Mouse (Mus musculus) liver, postnatal 0 days (tissue): ENCODE results near the gene Nop2. TPM values are rescaled to one million over a fixed set of nuclear protein-coding genes. Genes with fewer than 3 reads are reported as not detected.
A peak's percentile ranks its signal among the peaks of the same experiment; 100 is the strongest.

Experiments used
- ATAC-seq: fragments of 200-750 bp; cut with Nextera tagmentation; 2 replicates; pipeline ENCODE4 v1.8.0; 2017; ENCODE audit warnings: mild to moderate bottlenecking, moderate library complexity
- DNase-seq: peaks from one replicate; pipeline ENCODE4 v3.0.0-alpha.2; 2016
- H3K27ac ChIP-seq: fragments of 300-500 bp; sonication (generic); 2 replicates; pipeline ENCODE4 v1.5.1; 2014; ENCODE audit warnings: antibody characterized with exemption, moderate library complexity, mild to moderate bottlenecking, low read depth
- H3K27me3 ChIP-seq: fragments of 300-500 bp; sonication (generic); 2 replicates; pipeline ENCODE4 v1.6.1; 2014; ENCODE audit warnings: low read length, control low read depth, mixed read lengths; ENCODE audit not compliant: insufficient read depth
- H3K36me3 ChIP-seq: fragments of 300-500 bp; sonication (generic); replicated peaks from 2 replicates; pipeline ENCODE4 v1.6.1; 2014; ENCODE audit warnings: mild to moderate bottlenecking, control low read depth, low read length, moderate library complexity, mixed read lengths; ENCODE audit not compliant: insufficient read depth
- H3K4me1 ChIP-seq: fragments of 300-500 bp; sonication (generic); 2 replicates; pipeline ENCODE4 v1.6.1; 2014; ENCODE audit warnings: antibody characterized with exemption, mild to moderate bottlenecking, control low read depth; ENCODE audit not compliant: insufficient read depth
- H3K4me2 ChIP-seq: fragments of 300-500 bp; sonication (generic); 2 replicates; pipeline ENCODE4 v1.6.1; 2014; ENCODE audit warnings: low read depth, mild to moderate bottlenecking, low read length, moderate library complexity, mixed read lengths
- H3K4me3 ChIP-seq: fragments of 300-500 bp; sonication (generic); 2 replicates; pipeline ENCODE4 v1.5.1; 2014; ENCODE audit warnings: low read depth, low read length
- H3K9ac ChIP-seq: fragments of 300-500 bp; sonication (generic); replicated peaks from 2 replicates; pipeline ENCODE4 v1.6.1; 2014; ENCODE audit warnings: mild to moderate bottlenecking, moderate library complexity
- H3K9me3 ChIP-seq: fragments of 300-500 bp; sonication (generic); 2 replicates; pipeline ENCODE4 v1.6.1; 2016; ENCODE audit warnings: mild to moderate bottlenecking, control low read depth, low read length, mixed read lengths
- CTCF ChIP-seq: sonication (generic); IDR thresholded peaks from 2 replicates; pipeline ENCODE4 v1.5.1; 2016; ENCODE audit warnings: antibody characterized with exemption, low read depth
- EP300 ChIP-seq: IDR thresholded peaks from 2 replicates; pipeline ENCODE4 v1.6.1; 2016; ENCODE audit warnings: antibody characterized with exemption, low read depth, mild to moderate bottlenecking
- WGBS: fragments of 180-500 bp; shearing (Covaris S2); extraction: QIAGEN DNeasy Blood & Tissue Kit; methylation state at CpG from one replicate; pipeline ENCODE4 v1.1.7; 2014; ENCODE audit not compliant: insufficient replicate concordance; 5-methylcytosine and 5-hydroxymethylcytosine counted together
- polyA plus RNA-seq: library from polyadenylated mRNA; unstranded; fragments of >200 nt; fragmentation: Nextera tagmentation; extraction: Ambion mirVana; gene quantifications from 2 replicates; pipeline ENCODE4 v1.2.1, GENCODE M21; 2015

Gene Nop2
- polyA plus RNA-seq, 1 experiment from 2014 or later: 23.2 TPM

GRCm38 (mm10) chr6:125168086-125168485, 36.4 kb downstream of the Nop2 start:
- Histone ChIP-seq H3K27ac (peak overlapping the region; percentile 44; the same call in 1 of the 2 replicates), H3K9me3 (no peaks in the 10 kb centered on the region), H3K9ac (no peak overlapping the region), H3K4me2 (no peak overlapping the region), H3K27me3 (no peaks in the 10 kb centered on the region), H3K4me1 (peaks cover 39% of the 10 kb centered on the region), H3K4me3 (no peak overlapping the region), H3K36me3 (peaks cover 69% of the 10 kb centered on the region)
- WGBS: 92% methylated on average over 14 of the region's 14 CpGs
- TF ChIP-seq CTCF: no peak
- no peak for TF ChIP-seq EP300
- no peak for DNase-seq
- no peak for ATAC-seq

DNA sequence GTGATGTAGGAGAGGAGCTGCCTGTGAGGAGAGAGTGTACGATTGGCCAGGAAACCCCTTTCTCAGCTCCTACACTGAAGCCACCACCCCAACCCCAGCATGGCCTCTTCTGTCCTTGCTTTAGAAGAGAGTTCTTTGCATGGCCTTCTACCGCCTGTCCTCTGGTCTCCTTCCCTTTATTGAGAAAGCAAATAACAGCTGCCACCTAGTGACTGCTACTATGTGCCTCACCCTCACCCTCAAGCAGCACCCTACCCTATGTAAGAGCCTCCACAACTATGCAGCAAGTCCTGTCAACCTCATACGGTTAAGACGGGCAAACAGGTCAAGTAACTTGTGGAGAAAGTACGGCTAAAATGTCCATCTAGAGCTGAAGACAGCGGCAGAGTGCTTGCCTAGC, 38.5 kb downstream of the Nop2 start:
- no peaks in the 10 kb centered on the region for H3K27me3 ChIP-seq
- no peak overlapping the region for H3K4me3 ChIP-seq
- H3K4me2 ChIP-seq: no peak overlapping the region
- peaks cover 77% of the 10 kb centered on the region for H3K36me3 ChIP-seq
- H3K9me3 ChIP-seq: no peaks in the 10 kb centered on the region
- peaks cover 31% of the 10 kb centered on the region for H3K4me1 ChIP-seq
- H3K9ac ChIP-seq: no peak overlapping the region
- WGBS: 81% methylated on average over 6 of the region's 6 CpGs
- TF ChIP-seq CTCF (peak; percentile 47), EP300 (no peak)
- no peak for DNase-seq
- ATAC-seq: no peak
- H3K27ac ChIP-seq: no peak overlapping the region

GRCm38 (mm10) chr6:125172474-125172873, 40.8 kb downstream of the Nop2 start:
- Histone ChIP-seq H3K4me2 (no peak overlapping the region), H3K4me1 (peaks cover 19% of the 10 kb centered on the region), H3K36me3 (peaks cover 96% of the 10 kb centered on the region), H3K4me3 (no peak overlapping the region), H3K27ac (peak overlapping the region; percentile 78), H3K27me3 (no peaks in the 10 kb centered on the region), H3K9me3 (no peaks in the 10 kb centered on the region), H3K9ac (no peak overlapping the region)
- TF ChIP-seq EP300 (peak; percentile 56; the same call in 1 of the 2 replicates), CTCF (no peak)
- DNase-seq: peak; percentile 50
- WGBS: 64% methylated on average over 2 of the region's 2 CpGs
- ATAC-seq: peak; percentile 80

- Histone ChIP-seq H3K36me3 (peaks cover 96% of the 10 kb centered on the region), H3K27ac (peak overlapping the region; percentile 78), H3K4me2 (no peak overlapping the region), H3K4me1 (peaks cover 12% of the 10 kb centered on the region), H3K27me3 (no peaks in the 10 kb centered on the region), H3K4me3 (no peak overlapping the region), H3K9me3 (no peaks in the 10 kb centered on the region), H3K9ac (no peak overlapping the region)
- TF ChIP-seq CTCF: no peak
- TF ChIP-seq EP300: no peak
- ATAC-seq: no peak
- no peak for DNase-seq
- 90% methylated on average over 7 of the region's 7 CpGs for WGBS
Observed at GRCm38 (mm10) chr6:125173256-125173655, 41.5 kb downstream of the Nop2 start.

GRCm38 (mm10) chr6:125175469-125175868, 43.8 kb downstream of the Nop2 start:
- H3K4me1 ChIP-seq: peaks cover 6% of the 10 kb centered on the region
- no peak overlapping the region for H3K9ac ChIP-seq
- peaks cover 92% of the 10 kb centered on the region for H3K36me3 ChIP-seq
- H3K27me3 ChIP-seq: no peaks in the 10 kb centered on the region
- no peak overlapping the region for H3K27ac ChIP-seq
- WGBS: 93% methylated on average over 5 of the region's 5 CpGs
- DNase-seq (no peak), ATAC-seq (no peak)
- H3K4me2 ChIP-seq: no peak overlapping the region
- no peaks in the 10 kb centered on the region for H3K9me3 ChIP-seq
- H3K4me3 ChIP-seq: no peak overlapping the region
- TF ChIP-seq EP300 (no peak), CTCF (no peak)

DNA sequence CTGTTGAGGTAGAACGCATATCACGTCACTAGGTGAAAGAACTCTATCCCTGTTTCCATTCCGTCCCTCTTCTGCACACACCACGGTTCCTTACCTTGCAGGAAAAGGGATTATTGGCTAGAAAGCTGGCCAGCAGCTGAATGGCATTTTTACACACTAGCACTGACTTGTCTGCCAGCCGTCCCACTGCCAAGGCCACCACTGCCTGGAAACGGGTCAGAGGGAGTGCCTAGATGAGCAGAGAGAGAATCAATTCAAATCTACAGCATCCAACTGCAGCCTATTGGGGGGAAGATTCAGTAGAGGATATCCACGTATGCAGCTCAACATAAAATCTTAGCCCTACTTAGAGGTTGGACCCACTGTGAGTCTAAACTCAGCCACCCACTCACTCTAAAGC, 47.9 kb downstream of the Nop2 start:
- DNase-seq (no peak), ATAC-seq (no peak)
- H3K27me3 ChIP-seq: no peaks in the 10 kb centered on the region
- H3K27ac ChIP-seq: no peak overlapping the region
- H3K9ac ChIP-seq: no peak overlapping the region
- H3K36me3 ChIP-seq: peaks cover 94% of the 10 kb centered on the region
- H3K4me2 ChIP-seq: no peak overlapping the region
- no peaks in the 10 kb centered on the region for H3K4me1 ChIP-seq
- H3K9me3 ChIP-seq: no peaks in the 10 kb centered on the region
- H3K4me3 ChIP-seq: no peak overlapping the region
- 92% methylated on average over 7 of the region's 7 CpGs for WGBS
- no peak for TF ChIP-seq EP300
- no peak for TF ChIP-seq CTCF

DNA sequence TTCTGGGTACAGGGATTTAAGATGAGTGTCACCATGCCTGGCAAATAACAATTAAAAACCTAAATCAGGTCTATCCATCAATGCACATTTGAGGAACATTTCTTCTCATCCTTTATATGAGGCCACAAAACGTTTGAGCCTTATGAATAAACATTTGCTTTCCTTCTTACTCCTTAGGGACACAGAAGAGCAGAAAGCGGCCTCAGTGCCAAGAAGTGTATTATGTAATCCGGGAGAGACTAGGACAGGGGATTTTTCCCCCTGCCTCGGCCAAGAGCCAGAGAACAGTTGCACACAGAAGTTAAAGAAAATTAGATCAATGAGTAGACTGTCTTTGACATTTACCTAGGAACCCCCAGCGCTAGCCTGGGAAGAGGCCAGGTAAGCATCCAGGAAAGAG, 50.4 kb downstream of the Nop2 start:
- 78% methylated on average over 5 of the region's 5 CpGs for WGBS
- no peak for DNase-seq
- no peaks in the 10 kb centered on the region for H3K27me3 ChIP-seq
- no peak overlapping the region for H3K27ac ChIP-seq
- H3K9ac ChIP-seq: no peak overlapping the region
- H3K4me3 ChIP-seq: no peak overlapping the region
- no peak overlapping the region for H3K4me2 ChIP-seq
- no peak for ATAC-seq
- H3K36me3 ChIP-seq: peaks cover 94% of the 10 kb centered on the region
- H3K4me1 ChIP-seq: no peaks in the 10 kb centered on the region
- TF ChIP-seq CTCF (no peak), EP300 (no peak)
- no peaks in the 10 kb centered on the region for H3K9me3 ChIP-seq
